Mouse (Mus musculus) C2C12 (cell line): ENCODE measurements at regions not wholly inside any gene's neighbourhood (a gene's known extent, or its start where the extent isn't known, plus 50 kb on each side); places are given as distances from the start of the nearest gene placed in this dataset.
A peak's percentile ranks its signal among the peaks of the same experiment; 100 is the strongest.

Experiments used
- H3K27me3 ChIP-seq: one replicate; pipeline ENCODE4 v1.6.1; 2011; ENCODE audit not compliant: control insufficient read depth, insufficient read depth, insufficient read length
- H3K36me3 ChIP-seq: one replicate; pipeline ENCODE4 v1.6.1; 2011; ENCODE audit not compliant: control insufficient read depth, insufficient read depth
- H3K4me3 ChIP-seq: one replicate; pipeline ENCODE4 v1.5.1; 2011; ENCODE audit warnings: mild to moderate bottlenecking, control low read depth; ENCODE audit not compliant: poor library complexity, insufficient read depth, severe bottlenecking
- H3K79me2 ChIP-seq: one replicate; pipeline ENCODE4 v1.6.1; 2011; ENCODE audit not compliant: control insufficient read depth, insufficient read depth
- H3K79me3 ChIP-seq: one replicate; pipeline ENCODE4 v1.6.1; 2011; ENCODE audit warnings: low read depth, control low read depth
- H3ac ChIP-seq: one replicate; pipeline ENCODE3; 2011; ENCODE audit warnings: low read depth; ENCODE audit not compliant: control insufficient read depth, insufficient read length
- CEBPB ChIP-seq: IDR thresholded peaks from one replicate; pipeline ENCODE4 v1.6.1; 2011; ENCODE audit warnings: low read depth, mild to moderate bottlenecking, control low read depth, moderate library complexity
- CTCF ChIP-seq: IDR thresholded peaks from one replicate; pipeline ENCODE4 v1.5.1; 2011; ENCODE audit not compliant: control insufficient read depth, insufficient read depth, insufficient read length
- FOSL1 ChIP-seq: IDR thresholded peaks from one replicate; pipeline ENCODE4 v1.8.0; 2011; ENCODE audit warnings: mild to moderate bottlenecking, low read length; ENCODE audit not compliant: poor library complexity, insufficient read depth, severe bottlenecking
- MAX ChIP-seq: IDR thresholded peaks from one replicate; pipeline ENCODE4 v1.6.1; 2011; ENCODE audit warnings: mild to moderate bottlenecking, control low read depth
- MYOD1 ChIP-seq: IDR thresholded peaks from one replicate; pipeline ENCODE4 v1.6.1; 2011; ENCODE audit warnings: low read depth; ENCODE audit not compliant: control insufficient read depth, insufficient read length
- MYOG ChIP-seq: IDR thresholded peaks from one replicate; pipeline ENCODE4 v1.6.1; 2011; ENCODE audit not compliant: control insufficient read depth, insufficient read length; ENCODE audit errors: extremely low read depth
- USF1 ChIP-seq: IDR thresholded peaks from one replicate; pipeline ENCODE4 v1.6.1; 2011; ENCODE audit warnings: low read depth, mild to moderate bottlenecking, control low read depth, moderate library complexity

GRCm38 (mm10) chr13:119177753-119178152 is 250.6 kb upstream of the Paip1 start:
- H3K27me3 ChIP-seq = no peaks in the 10 kb centered on the region
- H3K36me3 ChIP-seq = no peaks in the 10 kb centered on the region
- no peaks in the 10 kb centered on the region for H3K79me3 ChIP-seq
- no peak overlapping the region for H3ac ChIP-seq
- no peak overlapping the region for H3K4me3 ChIP-seq
- no peak for TF ChIP-seq CTCF
- no peak for TF ChIP-seq MYOG
- TF ChIP-seq FOSL1 = no peak
- peak; percentile 41 for TF ChIP-seq MAX
- TF ChIP-seq CEBPB = no peak
- peak; percentile 64 for TF ChIP-seq USF1
- TF ChIP-seq MYOD1 = peak; percentile 19
- no peaks in the 10 kb centered on the region for H3K79me2 ChIP-seq

GRCm38 (mm10) chr13:119178212-119178611 is 250.2 kb upstream of the Paip1 start:
- Histone ChIP-seq H3K36me3 (no peaks in the 10 kb centered on the region), H3ac (no peak overlapping the region), H3K79me2 (no peaks in the 10 kb centered on the region), H3K79me3 (no peaks in the 10 kb centered on the region), H3K27me3 (no peaks in the 10 kb centered on the region), H3K4me3 (no peak overlapping the region)
- TF ChIP-seq MYOD1 (no peak), CEBPB (no peak), MYOG (no peak), FOSL1 (no peak), CTCF (no peak), USF1 (no peak), MAX (no peak)

GRCm38 (mm10) chr13:119179157-119179920 is 249.1 kb upstream of the Paip1 start:
- no peak overlapping the region for H3K4me3 ChIP-seq
- H3K27me3 ChIP-seq = no peaks in the 10 kb centered on the region
- no peak for TF ChIP-seq MYOG
- no peak for TF ChIP-seq FOSL1
- no peak for TF ChIP-seq MYOD1
- TF ChIP-seq CEBPB = no peak
- no peak for TF ChIP-seq USF1
- no peak for TF ChIP-seq CTCF
- TF ChIP-seq MAX = no peak
- no peaks in the 10 kb centered on the region for H3K79me3 ChIP-seq
- no peaks in the 10 kb centered on the region for H3K36me3 ChIP-seq
- no peaks in the 10 kb centered on the region for H3K79me2 ChIP-seq
- no peak overlapping the region for H3ac ChIP-seq

GRCm38 (mm10) chr13:119184322-119184877 is 244.0 kb upstream of the Paip1 start:
- Histone ChIP-seq H3K4me3 (no peak overlapping the region), H3ac (no peak overlapping the region), H3K27me3 (no peaks in the 10 kb centered on the region), H3K36me3 (no peaks in the 10 kb centered on the region), H3K79me3 (no peaks in the 10 kb centered on the region), H3K79me2 (no peaks in the 10 kb centered on the region)
- TF ChIP-seq CTCF (no peak), FOSL1 (no peak), MAX (no peak), USF1 (no peak), MYOG (no peak), CEBPB (no peak), MYOD1 (no peak)

GRCm38 (mm10) chr13:119185567-119186143 is 242.7 kb upstream of the Paip1 start:
- TF ChIP-seq FOSL1 (no peak), MAX (no peak), CTCF (no peak), USF1 (no peak), MYOG (no peak), CEBPB (no peak), MYOD1 (no peak)
- no peak overlapping the region for H3K4me3 ChIP-seq

More at GRCm38 (mm10) chr13:119185567-119186143, 242.7 kb upstream of the Paip1 start:
- Histone ChIP-seq H3K27me3 (no peaks in the 10 kb centered on the region), H3K79me3 (no peaks in the 10 kb centered on the region), H3ac (no peak overlapping the region), H3K79me2 (no peaks in the 10 kb centered on the region), H3K36me3 (no peaks in the 10 kb centered on the region)
